Mouse (Mus musculus): Measurements from ENCODE around the gene Chrne. TPM values are rescaled to one million over a fixed set of nuclear protein-coding genes. Genes with fewer than 3 reads are reported as not detected.

Gene Chrne
- polyA plus RNA-seq, 1 experiment: 0.06 TPM

DNA sequence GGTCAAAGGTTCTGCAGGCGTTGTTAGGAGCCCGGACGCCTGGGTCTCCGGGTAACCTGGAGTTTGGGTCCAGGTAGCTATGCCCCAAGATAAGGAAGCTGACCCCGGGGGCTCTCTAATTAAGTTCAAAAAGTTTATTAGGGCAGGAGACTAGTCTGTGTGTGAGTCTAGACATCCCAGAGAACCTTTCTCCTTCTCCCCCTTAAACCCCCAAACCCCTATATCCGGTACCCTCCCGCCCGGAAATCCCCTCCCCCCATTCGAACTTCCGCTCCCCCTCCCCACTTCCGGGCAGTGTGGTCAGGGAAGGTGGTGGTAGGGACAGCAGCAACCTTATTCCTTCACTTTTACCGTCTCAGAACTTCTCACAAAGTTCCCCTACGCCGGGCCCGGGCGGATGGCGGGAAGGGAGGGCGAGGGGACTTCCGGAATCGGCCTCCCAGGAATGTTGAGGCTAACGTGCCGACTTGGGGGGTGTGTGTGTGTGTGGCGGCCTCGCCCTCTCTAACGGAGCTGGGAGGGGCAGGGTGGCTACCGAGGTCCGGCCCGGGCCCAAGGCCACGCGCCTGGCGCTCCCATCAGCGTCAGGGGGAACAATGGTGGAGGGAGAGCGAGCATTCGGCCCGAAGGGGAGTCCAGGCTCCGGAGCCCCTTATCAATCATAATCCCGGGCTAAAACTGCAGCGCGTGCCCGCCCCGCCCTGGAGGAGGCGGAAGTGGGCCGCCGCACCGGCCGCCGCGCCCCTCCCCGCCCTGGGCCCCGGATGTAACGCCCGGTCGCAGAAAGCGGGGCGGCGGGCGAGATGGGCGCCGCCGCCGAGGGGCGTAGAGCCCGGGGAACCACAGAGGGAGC, 34.6 kb upstream of the Chrne start:
- Histone ChIP-seq H3K4me3 (replicated peaks) (peak overlapping the region; percentile 79), H3K4me1 (ENCODE audit: control insufficient read depth) (peaks cover 82% of the 10 kb centered on the region), H3K36me3 (ENCODE audit: control insufficient read depth) (peaks cover 46% of the 10 kb centered on the region), H3K9me3 (ENCODE audit: control insufficient read depth, low read length) (no peaks in the 10 kb centered on the region), H3K27me3 (ENCODE audit: control insufficient read depth) (peaks cover 16% of the 10 kb centered on the region)
- TF ChIP-seq TAL1 (IDR thresholded peaks at IDR 0.05; ENCODE audit: low read length) (no peak), GATA1 (IDR thresholded peaks at IDR 0.05; ENCODE audit: low read length) (no peak)

DNA sequence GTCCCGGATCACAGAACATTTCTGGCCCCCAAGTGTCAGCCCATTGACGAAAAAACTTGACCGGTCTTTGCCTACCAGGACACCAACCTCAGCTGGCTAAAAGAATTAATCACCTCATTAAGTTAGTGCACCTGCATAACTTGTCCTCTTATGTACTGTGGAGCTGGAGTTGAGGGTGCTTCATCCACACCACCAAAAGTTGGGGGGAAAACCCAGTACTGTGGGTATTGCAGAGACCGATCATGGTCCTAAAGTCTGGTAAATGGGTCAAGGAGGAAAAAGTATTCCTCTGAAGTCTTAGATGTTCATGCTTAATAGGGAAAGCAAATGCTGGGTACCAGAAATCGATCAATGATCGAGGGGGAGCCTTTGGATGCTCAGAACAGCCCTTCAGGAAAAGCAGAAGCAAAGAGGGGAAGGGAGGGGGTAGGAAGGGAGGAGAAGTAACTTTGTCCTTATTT, 33.9 kb upstream of the Chrne start:
- H3K4me1 ChIP-seq (ENCODE audit: control insufficient read depth): peaks cover 85% of the 10 kb centered on the region
- H3K27me3 ChIP-seq (ENCODE audit: control insufficient read depth): peaks cover 16% of the 10 kb centered on the region
- H3K9me3 ChIP-seq (ENCODE audit: control insufficient read depth, low read length): no peaks in the 10 kb centered on the region
- H3K36me3 ChIP-seq (ENCODE audit: control insufficient read depth): peaks cover 51% of the 10 kb centered on the region
- TF ChIP-seq GATA1 (IDR thresholded peaks at IDR 0.05; ENCODE audit: low read length) (no peak), TAL1 (IDR thresholded peaks at IDR 0.05; ENCODE audit: low read length) (no peak)
- H3K4me3 ChIP-seq (replicated peaks): peak overlapping the region; percentile 79

DNA sequence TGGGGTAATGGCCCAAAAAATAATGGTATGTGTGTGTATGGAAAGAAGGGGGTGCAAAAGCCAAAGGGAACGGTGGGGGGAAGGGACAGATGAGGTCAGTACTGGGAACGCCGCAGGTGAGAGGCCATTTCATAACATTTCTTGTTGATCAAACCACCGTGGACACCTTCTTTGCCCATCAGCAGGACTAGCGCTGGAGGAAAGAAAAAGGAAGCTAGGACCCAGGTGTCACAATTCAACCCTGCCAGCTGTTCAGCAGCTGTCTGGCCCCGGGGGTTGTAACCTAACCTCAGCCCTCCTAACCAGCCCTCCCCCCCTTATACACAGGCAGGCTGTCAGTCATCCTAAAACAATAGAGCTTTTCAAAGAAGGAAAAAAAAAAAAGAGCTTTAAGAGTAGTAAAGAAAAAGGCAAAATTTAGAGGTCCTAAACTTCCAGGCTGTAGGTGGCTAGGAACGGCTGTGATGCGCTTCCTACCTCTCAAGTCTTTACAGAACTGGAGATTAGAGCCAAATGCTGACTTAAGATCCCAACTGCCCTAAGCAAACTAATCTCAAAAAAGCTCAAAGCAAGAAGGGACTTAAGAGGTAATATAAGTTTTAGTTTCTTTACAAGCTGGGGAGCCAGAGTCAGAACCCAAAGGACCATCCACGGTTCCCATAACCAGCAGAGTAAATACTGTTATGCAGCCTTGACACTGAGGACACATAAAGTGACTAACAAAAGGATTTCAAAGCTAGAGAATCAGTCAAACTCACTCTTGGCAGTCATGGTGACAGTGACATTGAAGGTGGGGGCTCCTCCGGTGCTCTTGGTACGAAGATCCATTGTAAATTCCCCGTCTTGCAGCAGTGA, 33.2 kb upstream of the Chrne start:
- peaks cover 86% of the 10 kb centered on the region for H3K4me1 ChIP-seq (ENCODE audit: control insufficient read depth)
- peaks cover 54% of the 10 kb centered on the region for H3K36me3 ChIP-seq (ENCODE audit: control insufficient read depth)
- no peaks in the 10 kb centered on the region for H3K9me3 ChIP-seq (ENCODE audit: control insufficient read depth, low read length)
- H3K27me3 ChIP-seq (ENCODE audit: control insufficient read depth): peaks cover 16% of the 10 kb centered on the region
- TF ChIP-seq TAL1 (IDR thresholded peaks at IDR 0.05; ENCODE audit: low read length) (no peak), GATA1 (IDR thresholded peaks at IDR 0.05; ENCODE audit: low read length) (no peak)
- H3K4me3 ChIP-seq (replicated peaks): peak overlapping the region; percentile 79

DNA sequence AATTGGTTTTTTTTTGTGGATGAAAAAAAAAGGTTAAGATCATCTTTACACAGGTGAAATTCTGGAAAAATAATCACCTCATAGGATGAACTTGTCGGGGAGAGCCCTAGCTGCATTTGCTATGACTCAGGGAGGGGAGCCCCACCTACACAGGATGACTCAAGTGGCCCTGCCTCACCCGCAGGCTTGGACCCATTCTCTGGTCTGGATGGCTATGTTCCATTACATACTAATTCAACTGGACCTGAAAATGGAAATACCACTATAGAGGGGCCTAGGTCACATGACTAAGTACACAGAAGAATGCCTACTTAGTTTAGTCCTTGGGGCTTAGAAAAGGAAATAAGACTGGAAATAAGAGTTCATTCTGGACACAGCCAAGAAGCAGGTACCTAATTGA, 32.4 kb upstream of the Chrne start:
- H3K4me1 ChIP-seq (ENCODE audit: control insufficient read depth): peaks cover 82% of the 10 kb centered on the region
- peaks cover 54% of the 10 kb centered on the region for H3K36me3 ChIP-seq (ENCODE audit: control insufficient read depth)
- no peaks in the 10 kb centered on the region for H3K9me3 ChIP-seq (ENCODE audit: control insufficient read depth, low read length)
- H3K27me3 ChIP-seq (ENCODE audit: control insufficient read depth): peaks cover 9% of the 10 kb centered on the region
- peak overlapping the region; percentile 31 for H3K4me3 ChIP-seq (replicated peaks)
- no peak for TF ChIP-seq GATA1 (IDR thresholded peaks at IDR 0.05; ENCODE audit: low read length)
- no peak for TF ChIP-seq TAL1 (IDR thresholded peaks at IDR 0.05; ENCODE audit: low read length)

GRCm38 (mm10) chr11:70650322-70651175, 31.5 kb upstream of the Chrne start:
- Histone ChIP-seq H3K4me1 (ENCODE audit: control insufficient read depth) (peaks cover 82% of the 10 kb centered on the region), H3K36me3 (ENCODE audit: control insufficient read depth) (peaks cover 60% of the 10 kb centered on the region), H3K4me3 (replicated peaks) (peak overlapping the region; percentile 31), H3K9me3 (ENCODE audit: control insufficient read depth, low read length) (no peaks in the 10 kb centered on the region), H3K27me3 (ENCODE audit: control insufficient read depth) (peaks cover under 1% of the 10 kb centered on the region; the same call in 1 of the 2 replicates)
- TF ChIP-seq TAL1 (IDR thresholded peaks at IDR 0.05; ENCODE audit: low read length) (no peak), GATA1 (IDR thresholded peaks at IDR 0.05; ENCODE audit: low read length) (no peak)

GRCm38 (mm10) chr11:70649185-70649734, 30.2 kb upstream of the Chrne start:
- no peaks in the 10 kb centered on the region for H3K9me3 ChIP-seq (ENCODE audit: control insufficient read depth, low read length)
- H3K27me3 ChIP-seq (ENCODE audit: control insufficient read depth): no peaks in the 10 kb centered on the region
- TF ChIP-seq GATA1 (IDR thresholded peaks at IDR 0.05; ENCODE audit: low read length) (no peak), TAL1 (IDR thresholded peaks at IDR 0.05; ENCODE audit: low read length) (no peak)
- H3K36me3 ChIP-seq (ENCODE audit: control insufficient read depth): peaks cover 72% of the 10 kb centered on the region
- H3K4me3 ChIP-seq (replicated peaks): peak overlapping the region; percentile 74
- peaks cover 84% of the 10 kb centered on the region for H3K4me1 ChIP-seq (ENCODE audit: control insufficient read depth)

DNA sequence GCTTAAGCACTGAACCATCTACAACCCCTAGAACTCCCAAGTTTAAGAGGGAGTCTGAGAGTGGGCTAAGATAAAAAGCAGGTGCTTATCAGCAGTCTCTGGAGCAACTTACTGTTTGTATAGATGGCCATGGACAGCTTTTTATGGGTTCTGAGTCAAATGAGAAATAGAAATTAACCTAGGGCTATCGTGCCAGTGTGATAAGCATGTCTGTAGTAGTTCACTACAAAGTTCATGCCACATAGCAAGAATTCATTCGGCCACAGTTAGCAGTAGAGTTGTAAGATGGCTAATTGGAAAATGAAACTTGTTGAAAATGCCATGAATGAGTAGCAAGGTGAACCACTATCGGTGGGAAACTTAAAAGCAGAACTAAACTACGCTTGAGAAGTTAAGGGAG, 29.5 kb upstream of the Chrne start:
- H3K4me3 ChIP-seq (replicated peaks): peak overlapping the region; percentile 74
- H3K36me3 ChIP-seq (ENCODE audit: control insufficient read depth): peaks cover 75% of the 10 kb centered on the region
- H3K4me1 ChIP-seq (ENCODE audit: control insufficient read depth): peaks cover 81% of the 10 kb centered on the region
- H3K9me3 ChIP-seq (ENCODE audit: control insufficient read depth, low read length): no peaks in the 10 kb centered on the region
- no peaks in the 10 kb centered on the region for H3K27me3 ChIP-seq (ENCODE audit: control insufficient read depth)
- TF ChIP-seq TAL1 (IDR thresholded peaks at IDR 0.05; ENCODE audit: low read length): no peak; the same call in 2 of the 3 replicates
- peak; percentile 52 for TF ChIP-seq GATA1 (IDR thresholded peaks at IDR 0.05; ENCODE audit: low read length)

DNA sequence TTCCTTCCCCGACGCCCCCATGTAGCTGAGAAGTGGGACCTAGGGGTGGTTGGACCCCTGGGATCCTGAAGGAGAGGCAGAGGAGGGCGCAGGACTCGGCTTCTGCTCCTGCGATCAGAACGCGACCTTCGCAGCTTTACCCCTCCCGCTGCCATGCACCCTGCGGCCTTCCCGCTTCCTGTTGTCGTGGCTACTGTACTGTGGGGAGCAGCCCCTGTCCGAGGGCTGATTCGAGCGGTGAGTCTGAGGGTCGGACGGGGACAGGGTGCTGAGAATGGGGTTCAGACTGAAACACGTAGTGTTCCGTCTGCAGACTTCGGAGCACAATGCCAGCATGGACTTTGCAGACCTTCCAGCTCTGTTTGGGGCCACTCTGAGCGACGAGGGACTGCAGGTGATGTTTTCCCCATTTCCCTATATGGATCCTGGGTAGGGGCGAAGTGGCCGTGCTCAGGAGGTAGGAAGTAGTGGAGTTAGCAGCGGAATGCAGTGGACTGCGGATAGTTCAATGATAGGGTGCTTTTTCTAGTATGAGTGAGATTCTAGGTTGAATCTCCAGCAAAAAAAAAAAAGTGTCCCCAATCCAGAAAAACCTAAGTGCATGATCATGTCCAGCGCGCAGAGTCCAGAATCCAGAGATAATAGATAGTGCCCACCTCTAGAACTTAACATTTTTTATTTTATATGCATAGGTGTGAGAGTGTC, 28.9 kb upstream of the Chrne start:
- Histone ChIP-seq H3K4me3 (replicated peaks) (peak overlapping the region; percentile 74), H3K36me3 (ENCODE audit: control insufficient read depth) (peaks cover 73% of the 10 kb centered on the region), H3K4me1 (ENCODE audit: control insufficient read depth) (peaks cover 75% of the 10 kb centered on the region), H3K9me3 (ENCODE audit: control insufficient read depth, low read length) (no peaks in the 10 kb centered on the region), H3K27me3 (ENCODE audit: control insufficient read depth) (no peaks in the 10 kb centered on the region)
- TF ChIP-seq GATA1 (IDR thresholded peaks at IDR 0.05; ENCODE audit: low read length) (no peak), TAL1 (IDR thresholded peaks at IDR 0.05; ENCODE audit: low read length) (no peak)

Data from erythroblast, embryonic 14.5 days (primary cell).